7 mouse cellular contexts compared by ENCODE assay signal in the genomic region with DNA sequence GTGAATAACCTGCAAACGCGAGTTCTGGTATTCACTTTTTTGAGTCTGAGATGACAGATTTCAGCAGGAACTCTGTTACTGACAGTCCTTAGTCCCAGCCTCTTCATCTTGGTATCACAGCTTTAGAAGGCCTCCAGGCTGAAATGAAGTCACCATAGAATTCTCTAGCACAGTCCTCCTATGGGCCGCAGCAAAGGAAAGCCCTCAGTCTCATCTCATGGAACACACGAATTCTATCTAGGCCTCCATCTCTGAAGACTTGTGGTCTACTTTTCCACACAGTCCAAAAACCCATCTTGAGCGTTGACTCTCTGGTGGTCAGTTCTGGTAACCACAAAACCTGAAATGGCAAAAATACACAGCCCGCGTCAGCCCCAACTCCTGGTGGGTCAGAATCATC. TPM values are rescaled to one million over a fixed set of nuclear protein-coding genes. Genes with fewer than 3 reads are reported as not detected.
DNase-seq lines count a peak whose midpoint lies in the region; ATAC-seq and TF ChIP-seq lines count a peak whose summit lies in the region.

No protein-coding gene starts in this region.

- H3K27ac ChIP-seq in forebrain, embryonic 13.5 days = peak overlapping the region; percentile 99
- no peak overlapping the region for H3K27ac ChIP-seq in intestine, postnatal 0 days (ENCODE audit: low read depth, low read length)
- H3K27ac ChIP-seq in olfactory bulb, adult 2 months (ENCODE audit: insufficient read depth, low read depth, low read length) = peak overlapping the region; percentile 92

- TF ChIP-seq CTCF in intestine, postnatal 0 days (IDR thresholded peaks at IDR 0.05; ENCODE audit: low read depth) = no peak
- no peak for TF ChIP-seq CTCF in olfactory bulb, adult 2 months (IDR thresholded peaks at IDR 0.05; ENCODE audit: insufficient read depth, low read depth, low read length)

- H3K27me3 ChIP-seq in forebrain, embryonic 13.5 days = no peaks in the 10 kb centered on the region
- no peaks in the 10 kb centered on the region for H3K27me3 ChIP-seq in intestine, postnatal 0 days (replicated peaks; ENCODE audit: control insufficient read depth, insufficient read depth, low read length)

- H3K9ac ChIP-seq in forebrain, embryonic 13.5 days = peak overlapping the region; percentile 84
- H3K9ac ChIP-seq in intestine, postnatal 0 days (ENCODE audit: low read depth, low read length) = no peak overlapping the region

- intact Hi-C loops in left cerebral cortex, postnatal 25 days (cut with DNase I) = no loop called here
- intact Hi-C loops in left cerebral cortex, postnatal 10 days (cut with DNase I) = loop anchor here (10.0 kb wide), 1 partner anchor 293 kb away; no protein-coding TSS in a partner anchor
- intact Hi-C loops in gastrocnemius, postnatal 36 days (cut with DNase I) = no loop called here

- TF ChIP-seq POLR2A in olfactory bulb, adult 2 months (IDR thresholded peaks at IDR 0.05; ENCODE audit: insufficient read depth, low read depth, low read length) = no peak

- peak; percentile 9 for DNase-seq in left cerebral cortex, postnatal 25 days (ENCODE audit: low spot score in 2 of 2)
- no peak for DNase-seq in left cerebral cortex, postnatal 10 days (ENCODE audit: extremely low spot score in 1 of 2, low spot score in 2 of 2)
- DNase-seq in thymus, postnatal 14 days = no peak
- DNase-seq in gastrocnemius, postnatal 36 days = no peak

- ATAC-seq in forebrain, embryonic 13.5 days = no peak
- ATAC-seq in intestine, postnatal 0 days = no peak

- peaks cover 34% of the 10 kb centered on the region for H3K4me1 ChIP-seq in forebrain, embryonic 13.5 days
- H3K4me1 ChIP-seq in intestine, postnatal 0 days (replicated peaks; ENCODE audit: control insufficient read depth, insufficient read depth, low read length) = no peaks in the 10 kb centered on the region; the same call in 1 of the 2 replicates
- H3K4me1 ChIP-seq in olfactory bulb, adult 2 months (ENCODE audit: control insufficient read depth, insufficient read depth, low read length) = 0 out of 2 replicates have a peak, but pooled peaks cover 5% of the 10 kb centered on the region

- no peaks in the 10 kb centered on the region for H3K9me3 ChIP-seq in forebrain, embryonic 13.5 days (replicated peaks)
- H3K9me3 ChIP-seq in intestine, postnatal 0 days (ENCODE audit: control insufficient read depth) = no peaks in the 10 kb centered on the region

- 54% methylated on average over 7 of the region's 7 CpGs for WGBS in forebrain, embryonic 13.5 days
- 66% methylated on average over 7 of the region's 7 CpGs for WGBS in intestine, postnatal 0 days
- WGBS in olfactory bulb, adult 2 months = 48% methylated on average over 7 of the region's 7 CpGs

- peaks cover 20% of the 10 kb centered on the region for H3K36me3 ChIP-seq in forebrain, embryonic 13.5 days (ENCODE audit: poor library complexity, severe bottlenecking)
- peaks cover 5% of the 10 kb centered on the region; the same call in 1 of the 2 replicates for H3K36me3 ChIP-seq in intestine, postnatal 0 days (ENCODE audit: control insufficient read depth, insufficient read depth)

- H3K4me2 ChIP-seq in forebrain, embryonic 13.5 days = peak overlapping the region; percentile 72
- peak overlapping the region; percentile 77; the same call in 1 of the 2 replicates for H3K4me2 ChIP-seq in intestine, postnatal 0 days (replicated peaks; ENCODE audit: low read depth)

- H3K4me3 ChIP-seq in forebrain, embryonic 13.5 days = peak overlapping the region; percentile 73
- H3K4me3 ChIP-seq in intestine, postnatal 0 days (ENCODE audit: low read depth, low read length) = peak overlapping the region; percentile 43; the same call in 1 of the 2 replicates
- peak overlapping the region; percentile 60 for H3K4me3 ChIP-seq in olfactory bulb, adult 2 months (ENCODE audit: insufficient read depth, low read depth, low read length)

RNA-seq across cellular contexts. Expression of a gene that starts 1.2 kb away (rescaled TPM):
- total RNA-seq in left cerebral cortex, postnatal 25 days (2021) = 100 to 1,000 TPM; 227 to 230 TPM
- total RNA-seq in left cerebral cortex, postnatal 10 days (2021) = 100 to 1,000 TPM; 166 to 173 TPM
- 425 and 437 TPM in 2 replicates for polyA plus RNA-seq in forebrain, embryonic 13.5 days (2015; fragmentation: Nextera tagmentation; extraction: Ambion mirVana)
- polyA plus RNA-seq in intestine, postnatal 0 days (2015; fragmentation: Nextera tagmentation; extraction: Ambion mirVana) = 17.6 and 20.4 TPM in 2 replicates
- polyA plus RNA-seq in olfactory bulb, adult 2 months (2012; ENCODE audit: insufficient read depth, insufficient read length, low replicate concordance, missing spikeins) = not detected in 2 replicates
- total RNA-seq in gastrocnemius, postnatal 36 days (2021) = under 1 TPM in 1 of 2 experiments, not detected in 1; 0.17 TPM

RNA-seq across cellular contexts. Expression of a gene that starts 12.4 kb away (rescaled TPM):
- 10 to 100 TPM; 23.5 to 25.8 TPM for total RNA-seq in left cerebral cortex, postnatal 25 days (2021)
- total RNA-seq in left cerebral cortex, postnatal 10 days (2021) = 10 to 100 TPM; 23.1 to 23.5 TPM
- polyA plus RNA-seq in forebrain, embryonic 13.5 days (2015; fragmentation: Nextera tagmentation; extraction: Ambion mirVana) = 36.9 and 37.8 TPM in 2 replicates
- 76.0 and 77.4 TPM in 2 replicates for polyA plus RNA-seq in intestine, postnatal 0 days (2015; fragmentation: Nextera tagmentation; extraction: Ambion mirVana)
- not detected in 2 replicates for polyA plus RNA-seq in olfactory bulb, adult 2 months (2012; ENCODE audit: insufficient read depth, insufficient read length, low replicate concordance, missing spikeins)
- total RNA-seq in gastrocnemius, postnatal 36 days (2021) = 10 to 100 TPM; 11.7 to 12.6 TPM

RNA-seq across cellular contexts. Expression of a gene that starts 12.7 kb away (rescaled TPM):
- total RNA-seq in left cerebral cortex, postnatal 25 days (2021) = 10 to 100 TPM; 16.1 to 16.3 TPM
- total RNA-seq in left cerebral cortex, postnatal 10 days (2021) = 10 to 100 TPM; 10.3 to 12.3 TPM
- 51.3 and 53.5 TPM in 2 replicates for polyA plus RNA-seq in forebrain, embryonic 13.5 days (2015; fragmentation: Nextera tagmentation; extraction: Ambion mirVana)
- 10.3 and 11.2 TPM in 2 replicates for polyA plus RNA-seq in intestine, postnatal 0 days (2015; fragmentation: Nextera tagmentation; extraction: Ambion mirVana)
- polyA plus RNA-seq in olfactory bulb, adult 2 months (2012; ENCODE audit: insufficient read depth, insufficient read length, low replicate concordance, missing spikeins) = 153 TPM in 1 of 2 replicates, not detected in the other
- 1 to 10 TPM; 3.3 to 4.0 TPM for total RNA-seq in gastrocnemius, postnatal 36 days (2021)

RNA-seq across cellular contexts. Expression of a gene that starts 27.8 kb away (rescaled TPM):
- total RNA-seq in left cerebral cortex, postnatal 25 days (2021) = 10 to 100 TPM; 26.9 to 27.2 TPM
- total RNA-seq in left cerebral cortex, postnatal 10 days (2021) = 10 to 100 TPM; 18.8 to 21.9 TPM
- polyA plus RNA-seq in forebrain, embryonic 13.5 days (2015; fragmentation: Nextera tagmentation; extraction: Ambion mirVana) = 11.9 and 14.8 TPM in 2 replicates
- polyA plus RNA-seq in intestine, postnatal 0 days (2015; fragmentation: Nextera tagmentation; extraction: Ambion mirVana) = 3.5 and 3.6 TPM in 2 replicates
- not detected in 2 replicates for polyA plus RNA-seq in olfactory bulb, adult 2 months (2012; ENCODE audit: insufficient read depth, insufficient read length, low replicate concordance, missing spikeins)
- 1 to 10 TPM; 6.5 to 8.0 TPM for total RNA-seq in gastrocnemius, postnatal 36 days (2021)

RNA-seq across cellular contexts. Expression of a gene that starts 49.2 kb away (rescaled TPM):
- 10 to 100 TPM; 94.2 to 98.5 TPM for total RNA-seq in left cerebral cortex, postnatal 25 days (2021)
- 100 to 1,000 TPM; 108 to 114 TPM for total RNA-seq in left cerebral cortex, postnatal 10 days (2021)
- 229 and 242 TPM in 2 replicates for polyA plus RNA-seq in forebrain, embryonic 13.5 days (2015; fragmentation: Nextera tagmentation; extraction: Ambion mirVana)
- polyA plus RNA-seq in intestine, postnatal 0 days (2015; fragmentation: Nextera tagmentation; extraction: Ambion mirVana) = 137 and 145 TPM in 2 replicates
- polyA plus RNA-seq in olfactory bulb, adult 2 months (2012; ENCODE audit: insufficient read depth, insufficient read length, low replicate concordance, missing spikeins) = not detected in 2 replicates
- total RNA-seq in gastrocnemius, postnatal 36 days (2021) = 100 to 1,000 TPM in 1 of 2 experiments, 10 to 100 TPM in 1; 96.4 to 119 TPM

Comparison
In these comparisons a context has a peak if more than half of its experiments do, and no peak if none do; other contexts are left out.
1. DNase-seq: peak in left cerebral cortex, postnatal 25 days (2 of 2); none in left cerebral cortex, postnatal 10 days (0 of 2), thymus, postnatal 14 days (single experiment) and gastrocnemius, postnatal 36 days (0 of 2).
2. RNA of a gene that starts 1.2 kb away (total RNA-seq): 227 to 230 TPM in left cerebral cortex, postnatal 25 days and 166 to 173 TPM in left cerebral cortex, postnatal 10 days; 0.17 TPM in gastrocnemius, postnatal 36 days; every median in the first group is over 100 times any median in the second.
3. Peak in every context shown above with its lines, with median percentiles within 50 percentile points of each other: H3K4me3 ChIP-seq.